Mouse (Mus musculus): ENCODE measurements at regions not wholly inside any gene's neighbourhood (a gene's known extent, or its start where the extent isn't known, plus 50 kb on each side); places are given as distances from the start of the nearest gene placed in this dataset.
A peak's percentile ranks its signal among the peaks of the same experiment; 100 is the strongest.
"Not testable (repeated sequence)": the region's sequence is repeated elsewhere in the genome, so short reads cannot be mapped to it uniquely, and the experiment has no call there.

GRCm38 (mm10) chr15:41920270-41920669, 1786.1 kb downstream of the 9330182O14Rik start:
- peak; percentile 70 for DNase-seq (ENCODE audit: low spot score)

DNA sequence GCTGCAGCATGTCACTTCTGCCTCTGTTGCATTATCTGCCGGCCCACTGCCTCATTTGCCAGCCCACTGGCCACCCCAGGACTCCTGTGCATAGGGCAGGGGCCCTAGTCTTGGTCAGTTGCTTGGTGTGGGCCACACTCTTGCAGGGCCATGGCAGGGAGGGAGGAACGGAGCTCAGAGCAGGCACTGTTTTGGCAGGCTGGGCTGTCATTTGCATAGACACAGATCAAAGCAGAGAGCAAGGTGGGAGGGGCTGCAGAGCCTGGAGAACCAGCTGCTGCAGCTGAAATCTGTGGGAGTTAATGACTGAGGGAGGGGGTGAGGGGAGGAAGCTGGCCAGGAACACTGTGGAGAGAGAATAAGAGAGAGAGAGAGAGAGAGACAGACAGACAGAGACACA, 1802.5 kb downstream of the 9330182O14Rik start:
- no peak for DNase-seq (ENCODE audit: low spot score)

DNA sequence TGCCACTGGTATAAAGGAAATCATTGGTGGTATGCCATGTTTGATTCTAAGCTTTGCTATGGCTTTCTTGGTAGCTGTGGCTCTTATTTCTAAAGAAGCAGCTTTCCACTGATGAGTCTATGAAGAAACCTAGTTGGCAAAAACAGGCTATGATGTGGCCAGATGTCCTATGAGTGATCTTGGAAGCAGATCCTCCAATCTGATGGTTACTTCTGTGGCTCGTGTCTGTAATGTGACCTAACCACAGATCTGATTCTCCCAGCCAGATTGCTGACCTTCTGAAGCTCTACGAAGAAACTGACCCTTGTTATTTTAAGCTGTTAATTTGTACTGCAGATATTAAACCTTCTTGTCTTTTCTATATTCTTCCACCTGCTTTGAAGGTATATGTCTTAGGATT, 1811.1 kb downstream of the 9330182O14Rik start:
- no peak for DNase-seq (ENCODE audit: low spot score)

- DNase-seq (ENCODE audit: low spot score), result no peak
These were observed 1813.7 kb downstream of the 9330182O14Rik start for GRCm38 (mm10) chr15:41947888-41948287.

- DNase-seq (ENCODE audit: low spot score), result peak; percentile 71
These were observed 1814.4 kb downstream of the 9330182O14Rik start for GRCm38 (mm10) chr15:41948347-41949093.

- DNase-seq (ENCODE audit: low spot score), result no peak
These were observed 1814.9 kb downstream of the 9330182O14Rik start for GRCm38 (mm10) chr15:41949094-41949461.

DNA sequence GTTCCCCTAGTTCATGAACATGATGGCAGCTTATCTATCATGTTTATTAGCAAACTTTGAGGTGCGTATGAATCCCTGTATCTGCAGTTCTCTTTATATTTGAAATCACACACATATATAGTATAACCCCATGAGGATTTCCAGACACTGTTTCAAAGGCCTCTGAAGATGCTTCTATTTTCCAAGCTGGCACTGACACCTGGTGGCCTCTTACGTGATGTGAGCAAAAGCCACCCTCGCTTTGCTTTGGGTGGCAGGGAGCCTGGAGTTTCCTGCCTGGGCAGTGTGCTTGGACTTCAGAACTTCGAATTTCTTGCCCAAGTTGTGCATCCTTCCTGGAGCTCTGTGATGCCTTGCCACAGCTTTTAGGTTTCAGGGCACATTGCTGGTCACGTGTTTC, 1817.1 kb downstream of the 9330182O14Rik start:
- DNase-seq (ENCODE audit: low spot score), result peak; percentile 65

- no peak for DNase-seq (ENCODE audit: low spot score)
These were observed 1826.4 kb downstream of the 9330182O14Rik start for GRCm38 (mm10) chr15:41960597-41960996.

DNA sequence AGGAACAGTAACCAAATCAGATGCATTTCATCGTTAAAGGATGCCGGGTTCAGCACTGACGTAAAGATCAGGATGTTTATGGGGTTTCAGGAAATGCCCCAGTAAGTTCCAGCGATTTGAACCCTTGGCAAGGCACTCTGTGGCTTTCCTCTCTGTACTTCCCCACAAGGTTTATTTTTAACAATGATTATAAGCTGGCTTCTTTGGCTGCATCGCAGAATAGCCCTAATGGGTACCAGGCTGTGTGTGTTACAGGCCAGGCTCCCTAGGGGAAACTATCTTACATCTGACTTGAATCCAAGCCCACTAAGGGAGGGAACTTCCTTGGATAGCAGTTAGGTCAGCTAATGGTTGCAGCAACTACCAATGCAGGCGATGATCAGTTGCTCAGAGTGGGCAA, 1836.7 kb downstream of the 9330182O14Rik start:
- DNase-seq (ENCODE audit: low spot score), result no peak

DNA sequence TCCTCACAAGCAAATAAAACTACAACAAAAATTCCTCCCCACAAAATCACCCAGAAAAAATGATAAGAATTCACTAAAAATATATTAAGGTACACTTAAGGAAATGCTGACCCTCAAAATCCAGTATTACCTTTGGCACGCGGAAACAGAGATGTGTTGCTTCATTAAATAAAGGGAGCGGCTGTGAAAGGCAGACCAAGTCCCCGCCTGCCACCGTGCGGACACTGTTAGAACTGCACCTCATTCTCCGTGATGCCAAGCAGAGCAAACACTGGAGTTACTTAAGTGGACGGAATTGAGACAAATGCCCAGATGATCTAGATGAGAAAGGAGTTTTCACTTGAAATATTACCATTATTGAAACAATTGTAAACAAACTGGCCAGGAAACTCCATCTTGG, 1839.1 kb downstream of the 9330182O14Rik start:
- DNase-seq (ENCODE audit: low spot score), result peak; percentile 90

GRCm38 (mm10) chr15:41977196-41977595, 1843.0 kb downstream of the 9330182O14Rik start:
- no peak for DNase-seq (ENCODE audit: low spot score)

DNA sequence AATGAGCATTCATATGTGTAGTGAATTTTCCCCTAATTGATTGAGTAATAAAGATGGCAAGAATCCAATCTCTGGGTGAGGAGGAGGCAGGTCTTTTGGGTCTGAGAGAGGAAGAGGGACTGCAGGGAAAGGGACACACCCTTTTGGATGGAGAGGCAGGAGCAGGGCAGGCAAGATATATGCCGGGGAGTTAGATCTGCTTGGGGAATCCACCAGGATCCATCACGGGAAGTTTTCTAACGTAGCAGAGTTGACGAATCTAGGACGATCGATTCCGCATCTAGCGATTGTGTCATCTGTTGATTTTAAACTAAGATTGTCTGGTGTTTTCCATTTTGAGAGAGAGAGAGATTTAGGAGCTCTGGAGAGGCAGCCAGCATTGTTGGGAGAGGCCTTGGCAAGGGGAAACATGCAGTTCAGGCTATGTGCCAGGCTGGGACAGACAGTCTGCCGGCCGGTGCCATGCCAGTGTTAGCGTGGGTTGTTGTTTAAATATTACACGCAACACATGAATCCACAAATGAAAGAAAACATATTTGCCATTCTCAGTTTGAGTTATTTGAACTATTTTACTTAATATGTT, 1843.6 kb downstream of the 9330182O14Rik start:
- DNase-seq (ENCODE audit: low spot score), result no peak

- DNase-seq (ENCODE audit: low spot score), result no peak
These were observed 1849.1 kb downstream of the 9330182O14Rik start for GRCm38 (mm10) chr15:41983261-41983660.

- DNase-seq (ENCODE audit: low spot score), result no peak
These were observed 1850.1 kb downstream of the 9330182O14Rik start for GRCm38 (mm10) chr15:41984267-41984666.

- no peak for DNase-seq (ENCODE audit: low spot score)
These were observed 1852.1 kb downstream of the 9330182O14Rik start for GRCm38 (mm10) chr15:41986264-41986663.

DNA sequence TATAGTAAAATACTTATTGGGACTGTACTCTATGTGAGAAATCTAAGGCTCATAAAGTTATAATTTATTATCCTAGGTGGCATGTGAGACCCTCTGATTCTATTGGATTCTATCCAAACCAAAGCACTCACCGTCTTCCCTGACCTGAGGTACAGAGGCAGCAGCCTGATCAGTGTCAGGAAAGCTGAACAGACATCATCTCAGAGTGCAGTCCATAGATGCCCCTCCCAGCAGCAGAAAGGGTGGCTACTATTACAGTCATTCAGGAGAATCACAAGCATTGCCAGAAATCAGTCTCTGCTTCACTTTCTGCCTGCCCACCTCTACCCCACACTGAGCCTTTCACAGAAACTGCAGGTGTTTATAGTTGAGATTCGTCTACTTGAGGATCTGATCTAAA, 1854.9 kb downstream of the 9330182O14Rik start:
- no peak for DNase-seq (ENCODE audit: low spot score)

DNA sequence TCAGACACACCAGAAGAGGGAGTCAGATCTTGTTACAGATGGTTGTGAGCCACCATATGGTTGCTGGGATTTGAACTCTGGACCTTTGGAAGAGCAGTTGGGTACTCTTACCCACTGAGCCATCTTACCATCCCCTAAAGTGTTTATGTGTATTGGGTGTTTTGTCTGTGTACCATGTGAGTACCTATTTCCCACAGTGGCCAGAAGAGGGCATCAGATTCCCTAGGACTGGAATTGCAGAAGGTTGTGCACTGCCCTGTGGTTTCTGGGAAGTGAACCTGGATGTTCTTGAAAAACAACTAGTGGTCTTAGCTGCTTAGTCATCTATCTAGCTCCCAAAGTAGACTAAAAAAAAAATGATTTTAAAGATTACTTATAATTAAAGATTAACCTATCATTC, 1857.7 kb downstream of the 9330182O14Rik start:
- no peak for DNase-seq (ENCODE audit: low spot score)

DNA sequence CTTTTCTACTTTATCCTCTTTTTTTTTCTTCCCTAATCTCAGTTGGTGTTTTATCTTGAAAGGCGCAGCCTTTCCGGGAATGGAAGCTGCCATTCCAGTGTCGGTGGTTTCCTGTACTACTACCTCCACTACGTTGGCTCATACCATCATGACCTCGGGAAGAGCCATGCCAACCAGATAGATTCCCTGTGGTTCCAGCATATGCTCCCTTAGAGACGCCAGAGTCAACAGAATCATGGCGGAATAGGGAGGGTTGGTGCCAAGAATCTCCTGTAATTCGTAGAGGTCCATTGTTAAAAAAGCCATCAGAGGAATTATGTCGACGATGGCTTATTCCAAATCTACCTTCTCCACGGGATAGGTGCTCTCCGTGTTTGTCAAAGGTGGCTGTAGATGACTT, 1898.1 kb downstream of the 9330182O14Rik start:
- DNase-seq (ENCODE audit: low spot score), result not testable (repeated sequence)

DNA sequence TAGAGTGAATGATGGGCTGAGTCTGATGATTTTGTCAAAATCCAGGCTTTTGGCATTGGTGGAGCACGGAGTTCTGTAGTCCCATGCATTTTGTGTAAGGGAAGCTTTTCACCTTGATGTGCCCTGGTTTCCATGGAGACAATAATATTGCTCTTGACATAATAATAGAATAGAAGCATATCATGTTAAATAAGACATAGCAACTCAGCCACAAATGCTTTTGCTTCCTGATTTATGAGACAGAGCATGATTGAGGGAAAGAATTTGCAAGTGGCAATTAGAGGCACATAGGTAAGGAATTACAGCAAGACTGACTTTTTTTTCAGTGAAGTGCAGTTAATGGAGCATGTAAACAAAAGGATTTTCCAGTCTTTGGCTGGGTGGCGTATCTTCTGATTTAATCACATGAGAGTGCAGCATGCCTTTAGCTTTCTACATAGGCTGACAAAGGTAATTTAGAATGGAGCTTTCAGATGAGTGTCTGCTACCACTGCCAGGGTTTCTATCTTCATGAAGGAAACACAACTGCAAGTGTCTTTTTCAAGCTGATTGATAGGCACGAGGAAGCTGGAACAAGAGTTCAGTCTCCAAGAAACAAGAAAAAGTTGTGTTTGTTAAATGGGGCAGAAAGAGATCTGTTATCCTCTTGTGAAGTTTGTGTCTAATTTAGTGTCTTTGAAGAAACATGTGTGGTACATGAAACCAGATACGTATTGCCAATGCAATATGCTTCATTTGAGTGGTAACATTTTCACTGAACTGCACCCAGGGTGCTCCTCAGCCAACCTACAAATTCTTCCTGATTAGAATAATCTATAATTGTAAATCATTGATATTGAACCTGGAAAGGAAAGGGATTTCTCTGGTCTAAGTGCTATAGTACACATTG, 1913.2 kb downstream of the 9330182O14Rik start:
- peak; percentile 62 for DNase-seq (ENCODE audit: low spot score)

DNA sequence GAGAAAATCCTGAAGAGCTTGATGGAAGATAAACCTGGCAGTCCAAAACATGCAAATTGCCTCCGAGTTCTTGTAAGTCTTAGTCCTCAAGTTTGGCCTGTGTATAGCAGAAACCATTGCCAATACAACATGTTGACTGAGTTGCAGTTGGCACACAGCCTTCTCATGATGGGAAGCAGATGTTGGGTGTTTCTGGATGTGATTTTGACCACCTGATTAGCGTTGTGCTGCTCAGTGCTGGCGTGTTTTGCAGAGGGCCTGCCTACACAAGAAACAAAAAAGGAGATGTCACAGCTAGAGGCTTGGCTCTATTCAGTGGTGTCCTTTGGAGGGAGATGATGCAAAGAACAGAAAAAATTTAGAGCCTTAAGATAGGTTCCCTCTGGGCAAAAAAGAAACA, 1922.6 kb downstream of the 9330182O14Rik start:
- no peak for DNase-seq (ENCODE audit: low spot score)

GRCm38 (mm10) chr15:42068207-42068831, 1934.2 kb downstream of the 9330182O14Rik start:
- no peak for DNase-seq (ENCODE audit: low spot score)

GRCm38 (mm10) chr15:42069072-42069471, 1934.9 kb downstream of the 9330182O14Rik start:
- peak; percentile 26 for DNase-seq (ENCODE audit: low spot score)

Data from embryo, embryonic 10.5 days (tissue).